Mouse (Mus musculus): ENCODE measurements around the gene Lgals3. TPM values are rescaled to one million over a fixed set of nuclear protein-coding genes. Genes with fewer than 3 reads are reported as not detected.
A peak's percentile ranks its signal among the peaks of the same experiment; 100 is the strongest.

Lgals3 gene
- polyA plus RNA-seq, 1 experiment from 2014 or later: 4.0 TPM

- no peak overlapping the region for H3K4me2 ChIP-seq (ENCODE audit: low read length)
- no peak overlapping the region for H3K9ac ChIP-seq (ENCODE audit: low read depth, low read length)
- H3K27me3 ChIP-seq (replicated peaks; ENCODE audit: control insufficient read depth, insufficient read depth, low read length): no peaks in the 10 kb centered on the region
- H3K4me3 ChIP-seq (ENCODE audit: low read length): no peak overlapping the region
- no peak for ATAC-seq
- H3K4me1 ChIP-seq (ENCODE audit: control insufficient read depth, insufficient read depth, low read depth, low read length): no peaks in the 10 kb centered on the region
- H3K27ac ChIP-seq (ENCODE audit: low read depth, low read length): no peak overlapping the region
- H3K36me3 ChIP-seq (ENCODE audit: control insufficient read depth, insufficient read depth, low read length): no peaks in the 10 kb centered on the region
- WGBS: 84% methylated on average over 7 of the region's 7 CpGs
- no peaks in the 10 kb centered on the region for H3K9me3 ChIP-seq (ENCODE audit: control insufficient read depth, low read length)
Measured at GRCm38 (mm10) chr14:47383911-47384310, 16.4 kb downstream of the Lgals3 start.

DNA sequence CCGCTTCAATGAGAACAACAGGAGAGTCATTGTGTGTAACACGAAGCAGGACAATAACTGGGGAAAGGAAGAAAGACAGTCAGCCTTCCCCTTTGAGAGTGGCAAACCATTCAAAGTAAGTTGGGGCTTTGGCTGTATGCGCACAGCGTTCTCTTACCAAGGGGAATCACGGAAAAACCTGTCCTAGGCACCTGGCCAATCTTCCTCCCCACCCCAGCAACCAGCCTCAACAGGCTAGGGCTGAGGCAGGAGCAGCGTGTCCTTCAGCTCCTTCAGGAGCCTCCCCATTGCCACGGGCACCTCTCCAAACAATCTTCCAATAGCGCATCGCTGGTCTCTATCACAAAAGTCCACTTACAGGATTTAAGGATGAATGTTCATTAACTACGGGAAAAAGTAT, 17.1 kb downstream of the Lgals3 start:
- Histone ChIP-seq H3K27ac (ENCODE audit: low read depth, low read length) (no peak overlapping the region), H3K4me1 (ENCODE audit: control insufficient read depth, insufficient read depth, low read depth, low read length) (no peaks in the 10 kb centered on the region), H3K36me3 (ENCODE audit: control insufficient read depth, insufficient read depth, low read length) (no peaks in the 10 kb centered on the region), H3K4me2 (ENCODE audit: low read length) (no peak overlapping the region), H3K27me3 (replicated peaks; ENCODE audit: control insufficient read depth, insufficient read depth, low read length) (no peaks in the 10 kb centered on the region), H3K4me3 (ENCODE audit: low read length) (no peak overlapping the region), H3K9ac (ENCODE audit: low read depth, low read length) (no peak overlapping the region), H3K9me3 (ENCODE audit: control insufficient read depth, low read length) (no peaks in the 10 kb centered on the region)
- no peak for ATAC-seq
- WGBS: 83% methylated on average over 10 of the region's 10 CpGs

DNA sequence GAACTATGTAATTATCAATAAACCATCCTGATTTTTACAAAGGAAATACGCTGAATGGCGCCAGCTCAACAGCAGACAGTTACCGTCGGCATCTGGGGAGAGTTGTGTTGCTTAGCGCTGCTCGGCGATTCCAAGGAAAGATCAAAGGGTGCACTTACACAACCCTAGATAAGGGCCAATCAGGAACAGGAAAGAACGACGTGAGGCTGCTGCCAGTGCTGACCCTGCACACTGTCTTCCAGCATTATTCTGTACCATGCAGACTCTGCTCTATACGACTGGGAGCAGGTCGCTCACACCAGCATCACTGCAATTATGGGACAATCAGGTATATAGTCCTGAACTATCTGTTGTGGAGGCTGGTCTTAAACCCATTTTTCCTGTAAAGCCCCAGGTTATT, 18.6 kb downstream of the Lgals3 start:
- Histone ChIP-seq H3K9ac (ENCODE audit: low read depth, low read length) (no peak overlapping the region), H3K36me3 (ENCODE audit: control insufficient read depth, insufficient read depth, low read length) (no peaks in the 10 kb centered on the region), H3K27me3 (replicated peaks; ENCODE audit: control insufficient read depth, insufficient read depth, low read length) (no peaks in the 10 kb centered on the region), H3K4me3 (ENCODE audit: low read length) (no peak overlapping the region), H3K27ac (ENCODE audit: low read depth, low read length) (no peak overlapping the region), H3K9me3 (ENCODE audit: control insufficient read depth, low read length) (no peaks in the 10 kb centered on the region), H3K4me1 (ENCODE audit: control insufficient read depth, insufficient read depth, low read depth, low read length) (no peaks in the 10 kb centered on the region), H3K4me2 (ENCODE audit: low read length) (no peak overlapping the region)
- ATAC-seq: no peak
- WGBS: 84% methylated on average over 11 of the region's 11 CpGs

DNA sequence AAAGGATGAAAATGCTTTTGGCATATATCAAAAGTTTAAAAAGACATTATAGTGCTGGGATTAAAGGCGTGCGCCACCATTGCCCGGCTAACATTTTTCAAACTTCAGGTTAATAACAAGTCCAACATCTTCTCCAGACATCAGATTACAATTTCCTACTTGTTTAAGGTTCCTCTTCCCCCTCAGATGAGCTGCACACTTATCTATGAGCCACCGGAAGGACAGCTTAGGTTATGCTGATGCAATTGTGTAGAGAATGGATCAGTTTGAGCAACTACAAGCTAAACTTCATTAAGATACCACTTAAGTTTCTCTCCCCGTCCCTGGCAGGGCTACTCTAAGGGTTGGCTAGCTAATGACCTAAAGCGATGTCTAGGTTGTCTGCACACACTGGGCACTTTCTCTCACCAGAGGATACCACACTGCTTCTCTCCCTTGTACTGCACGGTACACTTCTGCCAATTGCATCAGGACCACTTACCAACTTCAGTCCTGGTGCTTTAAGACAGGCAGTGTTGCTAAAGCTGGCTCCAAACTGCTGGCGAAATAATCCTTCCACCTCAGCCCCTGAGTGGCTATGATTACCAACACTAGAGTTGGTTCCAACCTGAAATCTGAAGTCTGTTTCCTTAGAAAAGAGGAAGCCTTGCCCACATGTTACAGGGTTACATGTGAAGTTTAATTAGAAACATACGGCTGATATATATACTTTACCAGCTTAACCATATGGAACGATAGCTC, 26.0 kb downstream of the Lgals3 start:
- 98% methylated on average over 10 of the region's 10 CpGs for WGBS
- no peak for ATAC-seq
- Histone ChIP-seq H3K27ac (ENCODE audit: low read depth, low read length) (no peak overlapping the region), H3K4me1 (ENCODE audit: control insufficient read depth, insufficient read depth, low read depth, low read length) (peaks cover 9% of the 10 kb centered on the region), H3K4me3 (ENCODE audit: low read length) (no peak overlapping the region), H3K9ac (ENCODE audit: low read depth, low read length) (no peak overlapping the region), H3K36me3 (ENCODE audit: control insufficient read depth, insufficient read depth, low read length) (no peaks in the 10 kb centered on the region), H3K9me3 (ENCODE audit: control insufficient read depth, low read length) (no peaks in the 10 kb centered on the region), H3K4me2 (ENCODE audit: low read length) (no peak overlapping the region), H3K27me3 (replicated peaks; ENCODE audit: control insufficient read depth, insufficient read depth, low read length) (no peaks in the 10 kb centered on the region)

DNA sequence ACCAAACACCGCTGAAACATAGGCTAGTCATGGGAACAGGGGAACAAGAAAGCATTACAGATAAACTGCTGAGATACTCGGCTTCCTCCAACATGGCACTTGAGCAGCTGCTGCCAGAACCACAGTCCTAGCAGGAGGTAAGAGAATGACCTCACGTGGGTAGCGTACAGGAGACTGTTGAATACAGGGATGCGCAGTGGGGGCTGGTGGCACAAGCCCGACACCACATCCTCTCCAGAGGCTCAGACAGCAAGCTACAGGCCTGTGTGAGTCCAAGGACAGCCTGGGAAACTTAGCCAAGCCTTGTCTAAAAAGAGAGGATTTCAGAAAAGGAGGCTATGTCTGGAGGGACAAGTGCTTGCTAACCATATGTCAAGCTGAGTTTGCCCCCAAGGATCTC, 27.5 kb downstream of the Lgals3 start:
- peaks cover 9% of the 10 kb centered on the region for H3K4me1 ChIP-seq (ENCODE audit: control insufficient read depth, insufficient read depth, low read depth, low read length)
- no peak overlapping the region for H3K27ac ChIP-seq (ENCODE audit: low read depth, low read length)
- no peaks in the 10 kb centered on the region for H3K36me3 ChIP-seq (ENCODE audit: control insufficient read depth, insufficient read depth, low read length)
- H3K4me2 ChIP-seq (ENCODE audit: low read length): no peak overlapping the region
- no peak overlapping the region for H3K4me3 ChIP-seq (ENCODE audit: low read length)
- no peaks in the 10 kb centered on the region for H3K27me3 ChIP-seq (replicated peaks; ENCODE audit: control insufficient read depth, insufficient read depth, low read length)
- H3K9me3 ChIP-seq (ENCODE audit: control insufficient read depth, low read length): no peaks in the 10 kb centered on the region
- 0 out of 2 replicates have a peak, but pooled peaks have one; percentile 11 for ATAC-seq
- H3K9ac ChIP-seq (ENCODE audit: low read depth, low read length): no peak overlapping the region
- 80% methylated on average over 6 of the region's 6 CpGs for WGBS

DNA sequence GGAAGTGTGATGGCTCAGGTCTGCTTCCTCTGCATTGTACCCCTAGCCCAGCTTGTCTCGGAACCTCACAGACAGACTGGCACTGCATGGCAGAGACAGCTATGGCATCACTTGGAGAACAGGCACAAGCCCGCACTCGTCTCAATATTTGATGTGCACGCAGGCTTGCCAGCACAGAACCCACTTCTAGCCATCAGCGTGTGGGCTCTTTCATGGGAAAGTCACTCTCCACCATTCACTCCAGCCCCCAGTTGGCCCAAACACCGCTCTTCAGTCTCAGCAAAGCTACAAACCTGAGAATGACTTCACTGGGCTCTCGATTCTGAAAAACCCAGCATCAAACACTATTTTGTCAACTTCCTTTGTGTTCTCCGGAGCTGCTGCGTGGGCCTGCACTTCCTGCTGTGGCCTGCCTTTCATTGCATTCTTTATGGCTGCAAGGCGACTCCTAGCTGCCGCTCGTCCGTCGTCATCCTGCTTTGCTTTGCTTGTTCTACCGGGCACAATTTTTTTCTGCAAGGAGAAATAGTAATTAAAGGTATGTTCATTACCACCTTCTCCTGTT, 28.0 kb downstream of the Lgals3 start:
- peak; percentile 60 for ATAC-seq
- WGBS: 56% methylated on average over 15 of the region's 15 CpGs
- H3K27ac ChIP-seq (ENCODE audit: low read depth, low read length): no peak overlapping the region
- no peak overlapping the region for H3K9ac ChIP-seq (ENCODE audit: low read depth, low read length)
- H3K4me3 ChIP-seq (ENCODE audit: low read length): no peak overlapping the region
- no peaks in the 10 kb centered on the region for H3K27me3 ChIP-seq (replicated peaks; ENCODE audit: control insufficient read depth, insufficient read depth, low read length)
- H3K4me2 ChIP-seq (ENCODE audit: low read length): peak overlapping the region; percentile 21; the same call in 1 of the 2 replicates
- H3K9me3 ChIP-seq (ENCODE audit: control insufficient read depth, low read length): no peaks in the 10 kb centered on the region
- H3K4me1 ChIP-seq (ENCODE audit: control insufficient read depth, insufficient read depth, low read depth, low read length): peaks cover 9% of the 10 kb centered on the region
- no peaks in the 10 kb centered on the region for H3K36me3 ChIP-seq (ENCODE audit: control insufficient read depth, insufficient read depth, low read length)

- Histone ChIP-seq H3K36me3 (ENCODE audit: control insufficient read depth, insufficient read depth, low read length) (no peaks in the 10 kb centered on the region), H3K27ac (ENCODE audit: low read depth, low read length) (no peak overlapping the region), H3K9me3 (ENCODE audit: control insufficient read depth, low read length) (no peaks in the 10 kb centered on the region), H3K4me3 (ENCODE audit: low read length) (no peak overlapping the region), H3K27me3 (replicated peaks; ENCODE audit: control insufficient read depth, insufficient read depth, low read length) (no peaks in the 10 kb centered on the region), H3K4me1 (ENCODE audit: control insufficient read depth, insufficient read depth, low read depth, low read length) (peaks cover 9% of the 10 kb centered on the region), H3K4me2 (ENCODE audit: low read length) (peak overlapping the region; percentile 34), H3K9ac (ENCODE audit: low read depth, low read length) (no peak overlapping the region)
- peak; percentile 82 for ATAC-seq
- WGBS: 62% methylated on average over 5 of the region's 5 CpGs
Measured at GRCm38 (mm10) chr14:47396165-47396652, 28.7 kb downstream of the Lgals3 start.

DNA sequence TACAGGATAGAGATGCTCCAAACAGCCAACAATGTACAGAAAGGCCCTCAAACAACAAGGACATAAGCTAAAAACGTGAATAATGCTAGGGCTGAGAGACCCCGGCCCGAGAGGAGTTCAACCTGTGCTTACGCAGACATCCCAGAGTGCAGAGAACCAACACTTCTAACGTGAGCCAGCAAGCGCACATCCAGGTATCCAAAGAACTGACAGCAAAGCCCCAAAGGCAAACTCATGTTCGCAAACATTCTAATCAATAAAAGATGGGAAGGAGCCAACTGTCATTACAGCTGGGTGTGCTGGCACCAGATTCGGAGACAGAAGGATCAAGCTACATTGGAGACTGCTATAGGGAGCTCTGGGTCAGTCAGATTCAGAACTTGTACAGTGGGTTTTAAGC, 35.2 kb downstream of the Lgals3 start:
- Histone ChIP-seq H3K27me3 (replicated peaks; ENCODE audit: control insufficient read depth, insufficient read depth, low read length) (no peaks in the 10 kb centered on the region), H3K27ac (ENCODE audit: low read depth, low read length) (no peak overlapping the region), H3K9me3 (ENCODE audit: control insufficient read depth, low read length) (no peaks in the 10 kb centered on the region), H3K4me1 (ENCODE audit: control insufficient read depth, insufficient read depth, low read depth, low read length) (no peaks in the 10 kb centered on the region), H3K4me3 (ENCODE audit: low read length) (no peak overlapping the region), H3K4me2 (ENCODE audit: low read length) (no peak overlapping the region), H3K9ac (ENCODE audit: low read depth, low read length) (no peak overlapping the region), H3K36me3 (ENCODE audit: control insufficient read depth, insufficient read depth, low read length) (no peaks in the 10 kb centered on the region)
- 93% methylated on average over 8 of the region's 8 CpGs for WGBS
- no peak for ATAC-seq

DNA sequence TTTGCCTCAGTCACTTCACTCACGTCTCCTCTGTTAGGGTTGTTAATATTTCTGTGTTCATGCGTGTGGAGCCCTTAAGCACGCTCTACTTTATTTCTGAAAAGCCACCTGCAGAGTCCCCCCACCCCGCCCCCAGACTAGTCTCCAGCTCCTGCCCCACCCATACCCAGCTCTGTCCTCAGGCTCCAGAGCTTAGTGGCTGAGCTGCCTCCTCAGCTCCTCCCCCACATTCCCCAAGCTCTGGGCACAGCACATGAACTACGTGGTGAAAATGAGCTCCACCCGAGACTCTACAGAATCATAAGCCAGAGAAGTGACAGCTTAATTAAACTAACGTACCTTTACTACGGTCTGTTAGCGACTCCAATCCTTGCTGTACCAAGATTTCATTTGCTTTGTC, 38.4 kb downstream of the Lgals3 start:
- WGBS: 86% methylated on average over 9 of the region's 9 CpGs
- 0 out of 2 replicates have a peak, but pooled peaks cover 3% of the 10 kb centered on the region for H3K36me3 ChIP-seq (ENCODE audit: control insufficient read depth, insufficient read depth, low read length)
- no peak overlapping the region for H3K4me2 ChIP-seq (ENCODE audit: low read length)
- no peaks in the 10 kb centered on the region for H3K9me3 ChIP-seq (ENCODE audit: control insufficient read depth, low read length)
- ATAC-seq: no peak
- H3K4me1 ChIP-seq (ENCODE audit: control insufficient read depth, insufficient read depth, low read depth, low read length): no peaks in the 10 kb centered on the region
- H3K27ac ChIP-seq (ENCODE audit: low read depth, low read length): no peak overlapping the region
- no peaks in the 10 kb centered on the region for H3K27me3 ChIP-seq (replicated peaks; ENCODE audit: control insufficient read depth, insufficient read depth, low read length)
- H3K9ac ChIP-seq (ENCODE audit: low read depth, low read length): no peak overlapping the region
- no peak overlapping the region for H3K4me3 ChIP-seq (ENCODE audit: low read length)
